Mouse (Mus musculus) testis, adult 2 months (tissue): ENCODE measurements around the gene Mgrn1.

Source experiments
- CTCF ChIP-seq: fragments of 200-500 bp; IDR thresholded peaks from 2 replicates; pipeline ENCODE4 v1.5.1; 2012; ENCODE audit warnings: low read depth, mild to moderate bottlenecking, inconsistent platforms, low read length, moderate library complexity; ENCODE audit not compliant: control insufficient read depth, insufficient read depth, insufficient replicate concordance
- POLR2A ChIP-seq: fragments of 200-500 bp; IDR thresholded peaks from 2 replicates; pipeline ENCODE4 v1.6.1; 2012; ENCODE audit warnings: low read depth, mild to moderate bottlenecking, inconsistent platforms, low read length, moderate library complexity; ENCODE audit not compliant: control insufficient read depth

DNA sequence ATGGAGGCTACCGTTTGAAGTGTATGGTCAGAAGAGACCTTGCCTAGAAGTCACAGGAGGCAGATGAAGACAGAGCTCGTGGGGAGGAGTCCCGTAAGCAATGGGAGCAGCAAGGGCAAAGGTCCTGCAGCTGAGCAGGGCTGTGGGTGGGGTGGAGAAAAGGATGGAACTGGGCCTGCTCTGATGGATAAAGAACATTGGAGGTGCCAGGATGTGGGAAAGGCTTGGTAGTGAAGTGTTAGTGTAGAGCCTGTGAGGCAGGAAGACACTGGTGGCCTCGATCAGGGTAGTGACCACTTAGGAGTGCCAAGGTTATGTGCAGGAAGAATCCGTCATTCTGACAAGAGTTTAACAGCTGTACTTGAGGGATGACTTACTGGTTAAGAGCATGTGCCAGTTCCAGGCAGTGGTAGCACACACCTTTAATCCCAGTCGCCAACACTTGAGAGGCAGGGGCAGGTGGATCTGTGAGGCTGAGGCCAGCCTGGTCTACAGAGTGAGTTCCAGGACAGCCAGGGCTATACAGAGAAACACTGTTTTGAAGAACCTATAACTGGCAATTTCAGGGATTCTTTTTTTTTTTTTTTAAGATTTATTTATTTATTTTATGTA, 17.5 kb downstream of the Mgrn1 start:
- TF ChIP-seq POLR2A (no peak), CTCF (no peak)
